Mouse (Mus musculus) lung, postnatal 14 days (tissue): ENCODE measurements at regions not wholly inside any gene's neighbourhood (a gene's known extent, or its start where the extent isn't known, plus 50 kb on each side); places are given as distances from the start of the nearest gene placed in this dataset.
A peak's percentile ranks its signal among the peaks of the same experiment; 100 is the strongest.
"Not testable (repeated sequence)": the region's sequence is repeated elsewhere in the genome, so short reads cannot be mapped to it uniquely, and the experiment has no call there.

Source experiments
- DNase-seq: peaks from one replicate; pipeline ENCODE4 v3.0.0; 2021

GRCm38 (mm10) chr8:88883751-88884390, 160.1 kb downstream of the Sall1 start:
- no peak for DNase-seq

- DNase-seq = peak; percentile 4
These were observed 164.1 kb downstream of the Sall1 start for GRCm38 (mm10) chr8:88879857-88880256.

- DNase-seq = no peak
These were observed 166.0 kb downstream of the Sall1 start for GRCm38 (mm10) chr8:88877921-88878320.

GRCm38 (mm10) chr8:88862846-88863455, 166.1 kb downstream of the Cyld start:
- DNase-seq = no peak

GRCm38 (mm10) chr8:88857216-88857615, 160.4 kb downstream of the Cyld start:
- no peak for DNase-seq

- no peak for DNase-seq
These were observed 156.4 kb downstream of the Cyld start for GRCm38 (mm10) chr8:88853200-88853599.

- DNase-seq = no peak
These were observed 149.1 kb downstream of the Cyld start for GRCm38 (mm10) chr8:88845916-88846315.

GRCm38 (mm10) chr8:88844370-88844769, 147.5 kb downstream of the Cyld start:
- no peak for DNase-seq

- no peak for DNase-seq
These were observed 145.6 kb downstream of the Cyld start for GRCm38 (mm10) chr8:88842451-88842850.

- DNase-seq = no peak
These were observed 143.3 kb downstream of the Cyld start for GRCm38 (mm10) chr8:88840096-88840495.

- no peak for DNase-seq
These were observed 139.0 kb downstream of the Cyld start for GRCm38 (mm10) chr8:88835756-88836291.

- no peak for DNase-seq
These were observed 129.0 kb downstream of the Cyld start for GRCm38 (mm10) chr8:88825816-88826215.

- no peak for DNase-seq
These were observed 127.1 kb downstream of the Cyld start for GRCm38 (mm10) chr8:88823931-88824330.

GRCm38 (mm10) chr8:88820275-88820850, 123.5 kb downstream of the Cyld start:
- DNase-seq = no peak

- no peak for DNase-seq
These were observed 119.6 kb downstream of the Cyld start for GRCm38 (mm10) chr8:88816461-88816860.

- DNase-seq = no peak
These were observed 117.4 kb downstream of the Cyld start for GRCm38 (mm10) chr8:88814246-88814645.

GRCm38 (mm10) chr8:88812901-88813676, 116.3 kb downstream of the Cyld start:
- no peak for DNase-seq

- DNase-seq = not testable (repeated sequence)
These were observed 110.0 kb downstream of the Cyld start for GRCm38 (mm10) chr8:88806851-88807250.
